Mouse (Mus musculus) stomach, postnatal 0 days (tissue): ENCODE data around the gene Fam189b. TPM values are rescaled to one million over a fixed set of nuclear protein-coding genes. Genes with fewer than 3 reads are reported as not detected.
A peak's percentile ranks its signal among the peaks of the same experiment; 100 is the strongest.
"Not testable (repeated sequence)": the region's sequence is repeated elsewhere in the genome, so short reads cannot be mapped to it uniquely, and the experiment has no call there.

Experiments
- ATAC-seq: fragments of 200-750 bp; cut with Nextera tagmentation; 2 replicates; pipeline ENCODE4 v1.8.0; 2017; ENCODE audit not compliant: low FRiP score, low TSS enrichment
- DNase-seq: peaks from one replicate; pipeline ENCODE4 v3.0.0-alpha.2; 2016; ENCODE audit warnings: low spot score
- H3K27ac ChIP-seq: fragments of 300-500 bp; sonication (generic); replicated peaks from 2 replicates; pipeline ENCODE4 v1.5.1; 2014; ENCODE audit warnings: mild to moderate bottlenecking, control low read depth
- H3K27me3 ChIP-seq: fragments of 300-500 bp; sonication (generic); 2 replicates; pipeline ENCODE4 v1.6.1; 2014; ENCODE audit warnings: low read length; ENCODE audit not compliant: control insufficient read depth, insufficient read depth
- H3K36me3 ChIP-seq: fragments of 300-500 bp; sonication (generic); 2 replicates; pipeline ENCODE4 v1.6.1; 2014; ENCODE audit warnings: low read length, mixed read lengths; ENCODE audit not compliant: control insufficient read depth, insufficient read depth
- H3K4me1 ChIP-seq: fragments of 300-500 bp; sonication (generic); replicated peaks from 2 replicates; pipeline ENCODE4 v1.6.1; 2014; ENCODE audit warnings: antibody characterized with exemption; ENCODE audit not compliant: control insufficient read depth, insufficient read depth
- H3K4me2 ChIP-seq: fragments of 300-500 bp; sonication (generic); replicated peaks from 2 replicates; pipeline ENCODE4 v1.6.1; 2014; ENCODE audit warnings: low read depth, mild to moderate bottlenecking, control low read depth, moderate library complexity
- H3K4me3 ChIP-seq: fragments of 300-500 bp; sonication (generic); 2 replicates; pipeline ENCODE4 v1.5.1; 2014; ENCODE audit warnings: low read depth, low read length, control low read depth
- H3K9ac ChIP-seq: fragments of 300-500 bp; sonication (generic); 2 replicates; pipeline ENCODE4 v1.6.1; 2014; ENCODE audit warnings: mild to moderate bottlenecking, low read length, control low read depth, mixed read lengths
- H3K9me3 ChIP-seq: fragments of 300-500 bp; sonication (generic); 2 replicates; pipeline ENCODE4 v1.6.1; 2016; ENCODE audit warnings: low read length; ENCODE audit not compliant: control insufficient read depth
- CTCF ChIP-seq: IDR thresholded peaks from 2 replicates; pipeline ENCODE4 v1.5.1; 2016; ENCODE audit warnings: antibody characterized with exemption, low read depth, mild to moderate bottlenecking, moderate library complexity
- EP300 ChIP-seq: optimal IDR thresholded peaks from 2 replicates; pipeline ENCODE3; 2016; ENCODE audit warnings: antibody characterized with exemption
- WGBS: fragments of 180-500 bp; shearing (Covaris S2); extraction: QIAGEN DNeasy Blood & Tissue Kit; methylation state at CpG from one replicate; pipeline ENCODE4 v1.1.7; 2014; 5-methylcytosine and 5-hydroxymethylcytosine counted together
- polyA plus RNA-seq: library from polyadenylated mRNA; unstranded; fragments of >200 nt; fragmentation: Nextera tagmentation; extraction: Ambion mirVana; gene quantifications from 2 replicates; pipeline ENCODE4 v1.2.1, GENCODE M21; 2015

Fam189b gene
- polyA plus RNA-seq, 1 experiment from 2014 or later: 7.5 TPM

- WGBS: under 1% methylated on average over 13 of the region's 13 CpGs
- peak; percentile 37; the same call in 1 of the 2 replicates for ATAC-seq
- Histone ChIP-seq H3K4me2 (peak overlapping the region; percentile 97), H3K9me3 (no peaks in the 10 kb centered on the region), H3K27ac (no peak overlapping the region), H3K27me3 (no peaks in the 10 kb centered on the region), H3K4me1 (peaks cover 7% of the 10 kb centered on the region; the same call in 1 of the 2 replicates), H3K4me3 (peak overlapping the region; percentile 51), H3K36me3 (no peaks in the 10 kb centered on the region), H3K9ac (no peak overlapping the region)
- TF ChIP-seq EP300 (no peak), CTCF (no peak)
- peak; percentile 73 for DNase-seq
Measured at GRCm38 (mm10) chr3:89159211-89159610, 23.7 kb upstream of the Fam189b start.

GRCm38 (mm10) chr3:89159616-89160344 is 23.2 kb upstream of the Fam189b start, which contains the start of gene Hcn3:
Hcn3 (minus strand) TSS chr3:89160196.
- H3K27me3 ChIP-seq: no peaks in the 10 kb centered on the region
- H3K4me1 ChIP-seq: peaks cover 7% of the 10 kb centered on the region; the same call in 1 of the 2 replicates
- no peaks in the 10 kb centered on the region for H3K9me3 ChIP-seq
- WGBS: under 1% methylated on average over 46 of the region's 66 CpGs
- no peak within 1 kb of the TSS for H3K27ac ChIP-seq
- DNase-seq (peak; percentile 84), ATAC-seq (peak; percentile 68)
- TF ChIP-seq CTCF (peak; percentile 76), EP300 (no peak)
- peak within 1 kb of the TSS; percentile 97 for H3K4me2 ChIP-seq
- H3K36me3 ChIP-seq: no peaks in the 10 kb centered on the region
- peak within 1 kb of the TSS; percentile 51 for H3K4me3 ChIP-seq
- H3K9ac ChIP-seq: peak within 1 kb of the TSS; percentile 48

- not testable (repeated sequence) for H3K27me3 ChIP-seq, ATAC-seq
Measured at GRCm38 (mm10) chr3:89161207-89161606, 21.7 kb upstream of the Fam189b start.

GRCm38 (mm10) chr3:89161786-89162185 is 21.2 kb upstream of the Fam189b start:
- H3K27ac ChIP-seq: no peak overlapping the region
- H3K36me3 ChIP-seq: no peaks in the 10 kb centered on the region; the same call in 1 of the 2 replicates
- H3K4me3 ChIP-seq: no peak overlapping the region
- H3K27me3 ChIP-seq: no peaks in the 10 kb centered on the region
- TF ChIP-seq EP300 (no peak), CTCF (no peak)
- H3K4me2 ChIP-seq: no peak overlapping the region
- no peak for ATAC-seq
- H3K9ac ChIP-seq: no peak overlapping the region
- WGBS: 77% methylated on average over 4 of the region's 4 CpGs
- no peaks in the 10 kb centered on the region for H3K9me3 ChIP-seq
- H3K4me1 ChIP-seq: peaks cover 9% of the 10 kb centered on the region; the same call in 1 of the 2 replicates
- DNase-seq: no peak

More at GRCm38 (mm10) chr3:89161207-89161606, 21.7 kb upstream of the Fam189b start:
- not testable (repeated sequence) for H3K36me3 ChIP-seq, H3K4me3 ChIP-seq, H3K4me2 ChIP-seq, DNase-seq, H3K4me1 ChIP-seq, H3K9me3 ChIP-seq, H3K9ac ChIP-seq, H3K27ac ChIP-seq

GRCm38 (mm10) chr3:89163123-89163522 is 19.8 kb upstream of the Fam189b start:
- no peak overlapping the region for H3K9ac ChIP-seq
- no peaks in the 10 kb centered on the region for H3K9me3 ChIP-seq
- H3K4me2 ChIP-seq: no peak overlapping the region
- TF ChIP-seq CTCF: no peak
- no peak for TF ChIP-seq EP300
- WGBS: 72% methylated on average over 1 of the region's 1 CpGs
- no peaks in the 10 kb centered on the region for H3K27me3 ChIP-seq
- peaks cover 3% of the 10 kb centered on the region; the same call in 1 of the 2 replicates for H3K36me3 ChIP-seq
- H3K4me3 ChIP-seq: no peak overlapping the region
- H3K4me1 ChIP-seq: peaks cover 9% of the 10 kb centered on the region; the same call in 1 of the 2 replicates
- DNase-seq (no peak), ATAC-seq (no peak)
- H3K27ac ChIP-seq: no peak overlapping the region

GRCm38 (mm10) chr3:89163643-89164245 is 19.2 kb upstream of the Fam189b start:
- ATAC-seq: no peak
- Histone ChIP-seq H3K4me3 (peak overlapping the region; percentile 78; the same call in 1 of the 2 replicates), H3K27me3 (no peaks in the 10 kb centered on the region), H3K9ac (no peak overlapping the region), H3K9me3 (no peaks in the 10 kb centered on the region), H3K36me3 (peaks cover 9% of the 10 kb centered on the region; the same call in 1 of the 2 replicates), H3K27ac (no peak overlapping the region), H3K4me1 (peaks cover 9% of the 10 kb centered on the region; the same call in 1 of the 2 replicates), H3K4me2 (peak overlapping the region; percentile 49)
- DNase-seq: no peak
- WGBS: 69% methylated on average over 5 of the region's 5 CpGs
- TF ChIP-seq EP300: no peak
- no peak for TF ChIP-seq CTCF
